Mouse (Mus musculus): ENCODE results near the gene Josd1. TPM values are rescaled to one million over a fixed set of nuclear protein-coding genes. Genes with fewer than 3 reads are reported as not detected.

Gene Josd1
- polyA plus RNA-seq, 1 experiment from 2014 or later: 15.3 TPM

GRCm38 (mm10) chr15:79664666-79665065 lies 23.1 kb downstream of the Josd1 start:
- H3K4me2 ChIP-seq (replicated peaks; ENCODE audit: low read depth, low read length): no peak overlapping the region
- no peaks in the 10 kb centered on the region for H3K27me3 ChIP-seq (ENCODE audit: control insufficient read depth, insufficient read depth, low read length)
- peaks cover 12% of the 10 kb centered on the region for H3K36me3 ChIP-seq (ENCODE audit: control insufficient read depth, insufficient read depth, low read length)
- no peak overlapping the region for H3K27ac ChIP-seq (ENCODE audit: low read length)
- no peak for ATAC-seq (ENCODE audit: insufficient number of reproducible peaks, insufficient read depth, low FRiP score, low read depth)
- WGBS: 87% methylated on average over 8 of the region's 8 CpGs
- H3K4me3 ChIP-seq (ENCODE audit: low read depth, low read length): no peak overlapping the region
- H3K9ac ChIP-seq (replicated peaks; ENCODE audit: low read depth, low read length): no peak overlapping the region
- H3K9me3 ChIP-seq (ENCODE audit: control insufficient read depth, low read depth, low read length): no peaks in the 10 kb centered on the region
- peaks cover 3% of the 10 kb centered on the region; the same call in 1 of the 2 replicates for H3K4me1 ChIP-seq (ENCODE audit: control insufficient read depth, insufficient read depth, low read length)

DNA sequence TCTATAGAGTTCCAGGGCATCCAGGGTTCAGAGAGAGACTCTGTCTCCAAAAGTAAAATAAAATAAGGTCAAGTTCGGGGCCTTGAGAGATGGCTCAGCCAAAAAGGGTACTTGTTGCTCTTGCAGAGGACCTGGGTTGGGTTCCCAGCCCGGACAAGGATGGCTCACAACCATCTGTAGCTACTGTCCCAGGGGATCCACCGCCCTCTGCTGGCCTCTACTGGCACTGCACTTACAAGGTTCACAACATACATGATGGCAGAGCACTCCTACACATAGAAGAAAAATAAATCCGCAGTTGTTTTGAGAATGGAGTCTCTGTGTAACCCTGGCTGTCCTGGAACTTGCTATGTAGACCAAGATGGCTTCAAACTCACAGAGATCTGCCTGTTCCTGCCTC lies 25.9 kb downstream of the Josd1 start:
- WGBS: 70% methylated on average over 4 of the region's 4 CpGs
- Histone ChIP-seq H3K4me3 (ENCODE audit: low read depth, low read length) (no peak overlapping the region), H3K4me1 (ENCODE audit: control insufficient read depth, insufficient read depth, low read length) (peaks cover 9% of the 10 kb centered on the region; the same call in 1 of the 2 replicates), H3K36me3 (ENCODE audit: control insufficient read depth, insufficient read depth, low read length) (peaks cover 6% of the 10 kb centered on the region), H3K9me3 (ENCODE audit: control insufficient read depth, low read depth, low read length) (no peaks in the 10 kb centered on the region), H3K9ac (replicated peaks; ENCODE audit: low read depth, low read length) (no peak overlapping the region), H3K4me2 (replicated peaks; ENCODE audit: low read depth, low read length) (no peak overlapping the region), H3K27ac (ENCODE audit: low read length) (no peak overlapping the region), H3K27me3 (ENCODE audit: control insufficient read depth, insufficient read depth, low read length) (no peaks in the 10 kb centered on the region)
- no peak for ATAC-seq (ENCODE audit: insufficient number of reproducible peaks, insufficient read depth, low FRiP score, low read depth)

- H3K9ac ChIP-seq (replicated peaks; ENCODE audit: low read depth, low read length): peak within 1 kb of the TSS; percentile 74
- H3K4me3 ChIP-seq (ENCODE audit: low read depth, low read length): peak within 1 kb of the TSS; percentile 79
- H3K4me1 ChIP-seq (ENCODE audit: control insufficient read depth, insufficient read depth, low read length): peaks cover 9% of the 10 kb centered on the region; the same call in 1 of the 2 replicates
- H3K9me3 ChIP-seq (ENCODE audit: control insufficient read depth, low read depth, low read length): no peaks in the 10 kb centered on the region
- peak within 1 kb of the TSS; percentile 95 for H3K4me2 ChIP-seq (replicated peaks; ENCODE audit: low read depth, low read length)
- ATAC-seq (ENCODE audit: insufficient number of reproducible peaks, insufficient read depth, low FRiP score, low read depth): peak; percentile 85
- under 1% methylated on average over 55 of the region's 55 CpGs for WGBS
- H3K36me3 ChIP-seq (ENCODE audit: control insufficient read depth, insufficient read depth, low read length): no peaks in the 10 kb centered on the region; the same call in 1 of the 2 replicates
- peak within 1 kb of the TSS; percentile 89 for H3K27ac ChIP-seq (ENCODE audit: low read length)
- H3K27me3 ChIP-seq (ENCODE audit: control insufficient read depth, insufficient read depth, low read length): no peaks in the 10 kb centered on the region
Measured at GRCm38 (mm10) chr15:79658531-79659375, 29.0 kb downstream of the Josd1 start, which contains the start of the genes Fam227a and Cby1. Fam227a (minus strand) TSS chr15:79658956. Cby1 (plus strand) TSS chr15:79659199.

GRCm38 (mm10) chr15:79657837-79658530 lies 29.7 kb downstream of the Josd1 start:
- Histone ChIP-seq H3K27ac (ENCODE audit: low read length) (peak overlapping the region; percentile 89), H3K4me2 (replicated peaks; ENCODE audit: low read depth, low read length) (peak overlapping the region; percentile 95), H3K4me3 (ENCODE audit: low read depth, low read length) (peak overlapping the region; percentile 79), H3K9me3 (ENCODE audit: control insufficient read depth, low read depth, low read length) (no peaks in the 10 kb centered on the region), H3K36me3 (ENCODE audit: control insufficient read depth, insufficient read depth, low read length) (no peaks in the 10 kb centered on the region; the same call in 1 of the 2 replicates), H3K27me3 (ENCODE audit: control insufficient read depth, insufficient read depth, low read length) (no peaks in the 10 kb centered on the region), H3K9ac (replicated peaks; ENCODE audit: low read depth, low read length) (peak overlapping the region; percentile 74), H3K4me1 (ENCODE audit: control insufficient read depth, insufficient read depth, low read length) (peaks cover 9% of the 10 kb centered on the region; the same call in 1 of the 2 replicates)
- 3% methylated on average over 16 of the region's 16 CpGs for WGBS
- ATAC-seq (ENCODE audit: insufficient number of reproducible peaks, insufficient read depth, low FRiP score, low read depth): no peak

DNA sequence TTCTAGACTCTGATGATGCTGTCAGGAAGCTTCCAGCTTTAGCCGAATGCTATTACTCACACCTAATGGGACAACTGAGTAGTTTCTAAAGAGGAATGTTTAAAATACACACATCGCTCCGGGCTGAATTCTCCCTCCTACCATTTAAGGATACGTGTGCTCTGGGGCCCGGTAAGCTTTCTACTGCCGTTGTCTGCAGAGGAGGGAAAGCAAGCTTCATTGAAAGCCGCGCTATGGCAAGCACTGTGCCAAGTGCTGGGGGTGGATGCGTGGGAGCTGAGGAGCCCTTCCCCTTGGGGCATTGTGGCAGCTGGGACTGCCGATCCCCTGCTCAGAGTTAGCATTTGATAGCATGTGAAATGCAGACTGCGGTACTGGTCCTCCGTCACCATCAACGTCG lies 31.3 kb downstream of the Josd1 start:
- Histone ChIP-seq H3K4me3 (ENCODE audit: low read depth, low read length) (no peak overlapping the region), H3K27me3 (ENCODE audit: control insufficient read depth, insufficient read depth, low read length) (no peaks in the 10 kb centered on the region), H3K4me2 (replicated peaks; ENCODE audit: low read depth, low read length) (no peak overlapping the region), H3K9me3 (ENCODE audit: control insufficient read depth, low read depth, low read length) (no peaks in the 10 kb centered on the region), H3K36me3 (ENCODE audit: control insufficient read depth, insufficient read depth, low read length) (no peaks in the 10 kb centered on the region), H3K9ac (replicated peaks; ENCODE audit: low read depth, low read length) (no peak overlapping the region), H3K27ac (ENCODE audit: low read length) (peak overlapping the region; percentile 73; the same call in 1 of the 2 replicates), H3K4me1 (ENCODE audit: control insufficient read depth, insufficient read depth, low read length) (peaks cover 9% of the 10 kb centered on the region; the same call in 1 of the 2 replicates)
- 76% methylated on average over 14 of the region's 14 CpGs for WGBS
- ATAC-seq (ENCODE audit: insufficient number of reproducible peaks, insufficient read depth, low FRiP score, low read depth): no peak

- Histone ChIP-seq H3K9ac (replicated peaks; ENCODE audit: low read depth, low read length) (no peak overlapping the region), H3K27ac (ENCODE audit: low read length) (no peak overlapping the region), H3K4me1 (ENCODE audit: control insufficient read depth, insufficient read depth, low read length) (no peaks in the 10 kb centered on the region), H3K9me3 (ENCODE audit: control insufficient read depth, low read depth, low read length) (no peaks in the 10 kb centered on the region), H3K27me3 (ENCODE audit: control insufficient read depth, insufficient read depth, low read length) (no peaks in the 10 kb centered on the region), H3K36me3 (ENCODE audit: control insufficient read depth, insufficient read depth, low read length) (no peaks in the 10 kb centered on the region), H3K4me3 (ENCODE audit: low read depth, low read length) (no peak overlapping the region), H3K4me2 (replicated peaks; ENCODE audit: low read depth, low read length) (no peak overlapping the region)
- WGBS: 68% methylated on average over 4 of the region's 4 CpGs
- ATAC-seq (ENCODE audit: insufficient number of reproducible peaks, insufficient read depth, low FRiP score, low read depth): no peak
Measured at GRCm38 (mm10) chr15:79651481-79651880, 36.2 kb downstream of the Josd1 start.

DNA sequence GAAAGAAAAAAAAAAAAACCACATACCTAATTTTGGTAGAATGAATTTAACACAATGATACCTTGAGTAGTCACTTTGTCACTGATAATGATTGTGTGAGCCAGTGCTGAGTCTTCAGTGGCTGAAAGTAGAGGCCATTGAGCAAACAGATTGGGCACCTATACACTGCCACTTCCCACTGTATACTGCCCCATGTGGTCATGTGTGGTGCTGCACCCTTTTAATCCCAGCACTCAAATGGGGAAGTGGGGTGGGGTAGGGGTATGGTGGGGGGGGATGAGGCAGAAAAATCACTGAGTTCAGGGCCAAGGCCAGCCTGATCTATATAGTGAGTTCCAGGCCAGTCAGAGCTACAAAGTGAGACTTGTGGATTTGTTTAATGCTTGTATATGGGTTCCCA lies 37.1 kb downstream of the Josd1 start:
- Histone ChIP-seq H3K36me3 (ENCODE audit: control insufficient read depth, insufficient read depth, low read length) (no peaks in the 10 kb centered on the region), H3K4me1 (ENCODE audit: control insufficient read depth, insufficient read depth, low read length) (no peaks in the 10 kb centered on the region), H3K9ac (replicated peaks; ENCODE audit: low read depth, low read length) (no peak overlapping the region), H3K27ac (ENCODE audit: low read length) (no peak overlapping the region), H3K9me3 (ENCODE audit: control insufficient read depth, low read depth, low read length) (no peaks in the 10 kb centered on the region), H3K27me3 (ENCODE audit: control insufficient read depth, insufficient read depth, low read length) (no peaks in the 10 kb centered on the region), H3K4me2 (replicated peaks; ENCODE audit: low read depth, low read length) (no peak overlapping the region), H3K4me3 (ENCODE audit: low read depth, low read length) (no peak overlapping the region)
- ATAC-seq (ENCODE audit: insufficient number of reproducible peaks, insufficient read depth, low FRiP score, low read depth): 0 out of 2 replicates have a peak, but pooled peaks have one; percentile 6

GRCm38 (mm10) chr15:79648130-79648529 lies 39.6 kb downstream of the Josd1 start:
- no peak overlapping the region for H3K4me3 ChIP-seq (ENCODE audit: low read depth, low read length)
- no peak overlapping the region for H3K4me2 ChIP-seq (replicated peaks; ENCODE audit: low read depth, low read length)
- H3K9ac ChIP-seq (replicated peaks; ENCODE audit: low read depth, low read length): no peak overlapping the region
- no peaks in the 10 kb centered on the region for H3K4me1 ChIP-seq (ENCODE audit: control insufficient read depth, insufficient read depth, low read length)
- H3K36me3 ChIP-seq (ENCODE audit: control insufficient read depth, insufficient read depth, low read length): no peaks in the 10 kb centered on the region
- WGBS: 76% methylated on average over 12 of the region's 12 CpGs
- no peaks in the 10 kb centered on the region for H3K27me3 ChIP-seq (ENCODE audit: control insufficient read depth, insufficient read depth, low read length)
- no peaks in the 10 kb centered on the region for H3K9me3 ChIP-seq (ENCODE audit: control insufficient read depth, low read depth, low read length)
- no peak overlapping the region for H3K27ac ChIP-seq (ENCODE audit: low read length)
- no peak for ATAC-seq (ENCODE audit: insufficient number of reproducible peaks, insufficient read depth, low FRiP score, low read depth)
